Mouse (Mus musculus) forebrain, embryonic 16.5 days (tissue): Measurements from ENCODE around the gene Fermt2. TPM values are rescaled to one million over a fixed set of nuclear protein-coding genes. Genes with fewer than 3 reads are reported as not detected.

ENCODE experiments used
- ATAC-seq: fragments of 200-750 bp; cut with Nextera tagmentation; 2 replicates; pipeline ENCODE4 v1.8.0; 2017; ENCODE audit warnings: mild to moderate bottlenecking, moderate library complexity
- H3K27ac ChIP-seq: fragments of 300-500 bp; sonication (generic); 2 replicates; pipeline ENCODE4 v1.5.1; 2014; ENCODE audit warnings: low read length, control low read depth
- H3K27me3 ChIP-seq: fragments of 300-500 bp; sonication (generic); replicated peaks from 2 replicates; pipeline ENCODE4 v1.6.1; 2014; ENCODE audit warnings: low read length; ENCODE audit not compliant: control insufficient read depth, insufficient read depth
- H3K36me3 ChIP-seq: fragments of 300-500 bp; sonication (generic); 2 replicates; pipeline ENCODE4 v1.6.1; 2014; ENCODE audit not compliant: control insufficient read depth, insufficient read depth
- H3K4me1 ChIP-seq: fragments of 300-500 bp; sonication (generic); replicated peaks from 2 replicates; pipeline ENCODE4 v1.6.1; 2014; ENCODE audit warnings: low read length; ENCODE audit not compliant: control insufficient read depth, insufficient read depth
- H3K4me2 ChIP-seq: fragments of 300-500 bp; sonication (generic); 2 replicates; pipeline ENCODE4 v1.6.1; 2014; ENCODE audit warnings: mild to moderate bottlenecking, low read length, control low read depth
- H3K4me3 ChIP-seq: fragments of 300-500 bp; sonication (generic); replicated peaks from 2 replicates; pipeline ENCODE4 v1.5.1; 2014; ENCODE audit warnings: mild to moderate bottlenecking, low read length, control low read depth
- H3K9ac ChIP-seq: fragments of 300-500 bp; sonication (generic); replicated peaks from 2 replicates; pipeline ENCODE4 v1.6.1; 2014; ENCODE audit warnings: low read depth, low read length, control low read depth
- H3K9me3 ChIP-seq: fragments of 300-500 bp; sonication (generic); 2 replicates; pipeline ENCODE4 v1.6.1; 2016; ENCODE audit warnings: low read length; ENCODE audit not compliant: control insufficient read depth
- WGBS: fragments of 180-500 bp; shearing (Covaris S2); extraction: QIAGEN DNeasy Blood & Tissue Kit; methylation state at CpG from one replicate; pipeline ENCODE4 v1.1.7; 2014; 5-methylcytosine and 5-hydroxymethylcytosine counted together
- polyA plus RNA-seq: library from polyadenylated mRNA; unstranded; fragments of >200 nt; fragmentation: Nextera tagmentation; extraction: Ambion mirVana; gene quantifications from 2 replicates; pipeline ENCODE4 v1.2.1, GENCODE M21; 2015

Fermt2 gene
- polyA plus RNA-seq, 1 experiment from 2014 or later: 58.6 TPM

GRCm38 (mm10) chr14:45452148-45452547 lies 77.8 kb downstream of the Fermt2 start:
- H3K36me3 ChIP-seq: no peaks in the 10 kb centered on the region
- H3K4me3 ChIP-seq: no peak overlapping the region
- H3K4me1 ChIP-seq: peaks cover 15% of the 10 kb centered on the region
- no peaks in the 10 kb centered on the region for H3K27me3 ChIP-seq
- ATAC-seq: no peak
- no peak overlapping the region for H3K4me2 ChIP-seq
- 71% methylated on average over 4 of the region's 4 CpGs for WGBS
- no peak overlapping the region for H3K9ac ChIP-seq
- no peak overlapping the region for H3K27ac ChIP-seq
- no peaks in the 10 kb centered on the region for H3K9me3 ChIP-seq

GRCm38 (mm10) chr14:45451090-45451489 lies 78.8 kb downstream of the Fermt2 start:
- peaks cover 9% of the 10 kb centered on the region for H3K4me1 ChIP-seq
- H3K36me3 ChIP-seq: no peaks in the 10 kb centered on the region
- H3K4me2 ChIP-seq: no peak overlapping the region
- no peaks in the 10 kb centered on the region for H3K9me3 ChIP-seq
- 27% methylated on average over 2 of the region's 2 CpGs for WGBS
- H3K4me3 ChIP-seq: no peak overlapping the region
- H3K27ac ChIP-seq: no peak overlapping the region
- H3K27me3 ChIP-seq: no peaks in the 10 kb centered on the region
- no peak for ATAC-seq
- no peak overlapping the region for H3K9ac ChIP-seq

- no peaks in the 10 kb centered on the region for H3K4me1 ChIP-seq
- WGBS: 79% methylated on average over 3 of the region's 3 CpGs
- no peak overlapping the region for H3K9ac ChIP-seq
- H3K9me3 ChIP-seq: no peaks in the 10 kb centered on the region
- H3K27ac ChIP-seq: no peak overlapping the region
- no peak for ATAC-seq
- H3K27me3 ChIP-seq: no peaks in the 10 kb centered on the region
- no peak overlapping the region for H3K4me3 ChIP-seq
- H3K36me3 ChIP-seq: no peaks in the 10 kb centered on the region
- no peak overlapping the region for H3K4me2 ChIP-seq
Measured at GRCm38 (mm10) chr14:45446777-45447176, 83.1 kb downstream of the Fermt2 start.

- Histone ChIP-seq H3K9ac (no peak overlapping the region), H3K4me1 (no peaks in the 10 kb centered on the region), H3K27ac (no peak overlapping the region), H3K4me2 (no peak overlapping the region), H3K9me3 (no peaks in the 10 kb centered on the region), H3K27me3 (no peaks in the 10 kb centered on the region), H3K4me3 (no peak overlapping the region), H3K36me3 (no peaks in the 10 kb centered on the region)
- 75% methylated on average over 12 of the region's 12 CpGs for WGBS
- ATAC-seq: no peak
Measured at GRCm38 (mm10) chr14:45445445-45445844, 84.5 kb downstream of the Fermt2 start.

GRCm38 (mm10) chr14:45444870-45445269 lies 85.0 kb downstream of the Fermt2 start:
- Histone ChIP-seq H3K27ac (no peak overlapping the region), H3K4me2 (no peak overlapping the region), H3K4me3 (no peak overlapping the region), H3K36me3 (no peaks in the 10 kb centered on the region), H3K4me1 (no peaks in the 10 kb centered on the region), H3K9ac (no peak overlapping the region), H3K27me3 (no peaks in the 10 kb centered on the region), H3K9me3 (no peaks in the 10 kb centered on the region)
- 53% methylated on average over 7 of the region's 7 CpGs for WGBS
- no peak for ATAC-seq

- H3K9me3 ChIP-seq: no peaks in the 10 kb centered on the region
- no peak overlapping the region for H3K4me3 ChIP-seq
- H3K4me2 ChIP-seq: no peak overlapping the region
- H3K9ac ChIP-seq: no peak overlapping the region
- WGBS: 72% methylated on average over 12 of the region's 12 CpGs
- ATAC-seq: no peak
- H3K36me3 ChIP-seq: no peaks in the 10 kb centered on the region
- no peaks in the 10 kb centered on the region for H3K27me3 ChIP-seq
- no peaks in the 10 kb centered on the region for H3K4me1 ChIP-seq
- no peak overlapping the region for H3K27ac ChIP-seq
Measured at GRCm38 (mm10) chr14:45442781-45443560, 86.9 kb downstream of the Fermt2 start.

- H3K27ac ChIP-seq: no peak overlapping the region
- no peak overlapping the region for H3K9ac ChIP-seq
- H3K27me3 ChIP-seq: no peaks in the 10 kb centered on the region
- WGBS: 83% methylated on average over 6 of the region's 6 CpGs
- ATAC-seq: no peak
- H3K36me3 ChIP-seq: no peaks in the 10 kb centered on the region
- H3K4me2 ChIP-seq: no peak overlapping the region
- H3K9me3 ChIP-seq: no peaks in the 10 kb centered on the region
- no peaks in the 10 kb centered on the region for H3K4me1 ChIP-seq
- no peak overlapping the region for H3K4me3 ChIP-seq
Measured at GRCm38 (mm10) chr14:45441291-45441690, 88.6 kb downstream of the Fermt2 start.

- Histone ChIP-seq H3K27ac (no peak overlapping the region), H3K9me3 (no peaks in the 10 kb centered on the region), H3K4me1 (no peaks in the 10 kb centered on the region), H3K36me3 (no peaks in the 10 kb centered on the region), H3K27me3 (no peaks in the 10 kb centered on the region), H3K4me3 (no peak overlapping the region), H3K9ac (no peak overlapping the region), H3K4me2 (no peak overlapping the region)
- no peak for ATAC-seq
- 76% methylated on average over 9 of the region's 9 CpGs for WGBS
Measured at GRCm38 (mm10) chr14:45439387-45439786, 90.5 kb downstream of the Fermt2 start.

- ATAC-seq: no peak
- Histone ChIP-seq H3K4me2 (no peak overlapping the region), H3K9ac (no peak overlapping the region), H3K27me3 (no peaks in the 10 kb centered on the region), H3K27ac (no peak overlapping the region), H3K9me3 (no peaks in the 10 kb centered on the region), H3K36me3 (no peaks in the 10 kb centered on the region), H3K4me3 (no peak overlapping the region), H3K4me1 (no peaks in the 10 kb centered on the region)
- 66% methylated on average over 2 of the region's 2 CpGs for WGBS
Measured at GRCm38 (mm10) chr14:45438931-45439275, 91.0 kb downstream of the Fermt2 start.
